Mouse (Mus musculus) limb, embryonic 15.5 days (tissue): ENCODE results near the gene Taok1. TPM values are rescaled to one million over a fixed set of nuclear protein-coding genes. Genes with fewer than 3 reads are reported as not detected.

ENCODE experiments used
- ATAC-seq: fragments of 200-750 bp; cut with Nextera tagmentation; 2 replicates; pipeline ENCODE4 v1.8.0; 2017; ENCODE audit warnings: low read depth, moderate TSS enrichment; ENCODE audit not compliant: insufficient number of reproducible peaks, low FRiP score, low TSS enrichment
- H3K27ac ChIP-seq: fragments of 300-500 bp; sonication (generic); 2 replicates; pipeline ENCODE4 v1.5.1; 2015; ENCODE audit warnings: moderate library complexity, mild to moderate bottlenecking, inconsistent platforms
- H3K27me3 ChIP-seq: fragments of 300-500 bp; sonication (generic); 2 replicates; pipeline ENCODE4 v1.6.1; 2015; ENCODE audit warnings: inconsistent platforms
- H3K36me3 ChIP-seq: fragments of 300-500 bp; sonication (generic); 2 replicates; pipeline ENCODE4 v1.6.1; 2015; ENCODE audit warnings: inconsistent platforms
- H3K4me1 ChIP-seq: fragments of 300-500 bp; sonication (generic); 2 replicates; pipeline ENCODE4 v1.6.1; 2015; ENCODE audit warnings: inconsistent platforms
- H3K4me2 ChIP-seq: fragments of 300-500 bp; sonication (generic); 2 replicates; pipeline ENCODE4 v1.6.1; 2015; ENCODE audit warnings: mild to moderate bottlenecking, inconsistent platforms
- H3K4me3 ChIP-seq: fragments of 300-500 bp; sonication (generic); 2 replicates; pipeline ENCODE4 v1.5.1; 2015; ENCODE audit warnings: mild to moderate bottlenecking, inconsistent platforms
- H3K9ac ChIP-seq: fragments of 300-500 bp; sonication (generic); 2 replicates; pipeline ENCODE4 v1.6.1; 2015; ENCODE audit warnings: inconsistent platforms
- H3K9me3 ChIP-seq: fragments of 300-500 bp; sonication (generic); 2 replicates; pipeline ENCODE4 v1.6.1; 2016; ENCODE audit warnings: inconsistent platforms
- WGBS: fragments of 180-500 bp; shearing (Covaris S2); methylation state at CpG from one replicate; pipeline ENCODE4 v1.1.7; 2015; 5-methylcytosine and 5-hydroxymethylcytosine counted together
- polyA plus RNA-seq: library from polyadenylated mRNA; unstranded; fragments of >200 nt; fragmentation: Nextera tagmentation; extraction: Ambion mirVana; gene quantifications from 2 replicates; pipeline ENCODE4 v1.2.1, GENCODE M21; 2015

Gene Taok1
- polyA plus RNA-seq, 1 experiment from 2014 or later = 13.3 TPM

GRCm38 (mm10) chr11:77624441-77625060 is 16.9 kb upstream of the Taok1 start:
- WGBS = under 1% methylated on average over 17 of the region's 17 CpGs
- Histone ChIP-seq H3K27ac (0 out of 2 replicates have a peak overlapping the region, but pooled peaks have one; percentile 33), H3K9me3 (no peaks in the 10 kb centered on the region), H3K36me3 (no peaks in the 10 kb centered on the region), H3K4me1 (peaks cover 12% of the 10 kb centered on the region), H3K4me3 (peak overlapping the region; percentile 27), H3K4me2 (peak overlapping the region; percentile 52), H3K9ac (0 out of 2 replicates have a peak overlapping the region, but pooled peaks have one; percentile 0), H3K27me3 (no peaks in the 10 kb centered on the region)
- no peak for ATAC-seq

GRCm38 (mm10) chr11:77624002-77624401 is 16.4 kb upstream of the Taok1 start:
- Histone ChIP-seq H3K27me3 (no peaks in the 10 kb centered on the region), H3K4me3 (peak overlapping the region; percentile 27), H3K36me3 (no peaks in the 10 kb centered on the region), H3K9me3 (no peaks in the 10 kb centered on the region), H3K9ac (0 out of 2 replicates have a peak overlapping the region, but pooled peaks have one; percentile 0), H3K4me1 (peaks cover 12% of the 10 kb centered on the region), H3K4me2 (peak overlapping the region; percentile 52), H3K27ac (0 out of 2 replicates have a peak overlapping the region, but pooled peaks have one; percentile 33)
- no peak for ATAC-seq
- 26% methylated on average over 5 of the region's 5 CpGs for whole genome bisulfite sequencing

- 56% methylated on average over 5 of the region's 5 CpGs for WGBS
- ATAC-seq = no peak
- no peaks in the 10 kb centered on the region for H3K9me3 ChIP-seq
These were observed 14.4 kb upstream of the Taok1 start for GRCm38 (mm10) chr11:77621902-77622535.

GRCm38 (mm10) chr11:77615084-77615624 is 7.5 kb upstream of the Taok1 start:
- no peaks in the 10 kb centered on the region for H3K36me3 ChIP-seq
- H3K27me3 ChIP-seq = no peaks in the 10 kb centered on the region
- H3K27ac ChIP-seq = no peak overlapping the region
- WGBS = 75% methylated on average over 5 of the region's 5 CpGs
- no peak overlapping the region for H3K4me2 ChIP-seq
- no peak for ATAC-seq
- no peak overlapping the region for H3K4me3 ChIP-seq
- no peaks in the 10 kb centered on the region for H3K4me1 ChIP-seq
- no peaks in the 10 kb centered on the region for H3K9me3 ChIP-seq
- H3K9ac ChIP-seq = no peak overlapping the region

More at GRCm38 (mm10) chr11:77621902-77622535, 14.4 kb upstream of the Taok1 start:
- no peak overlapping the region for H3K4me2 ChIP-seq
- no peak overlapping the region for H3K4me3 ChIP-seq
- no peak overlapping the region for H3K9ac ChIP-seq
- no peaks in the 10 kb centered on the region for H3K36me3 ChIP-seq
- H3K4me1 ChIP-seq = peaks cover 12% of the 10 kb centered on the region
- no peak overlapping the region for H3K27ac ChIP-seq
- no peaks in the 10 kb centered on the region for H3K27me3 ChIP-seq

GRCm38 (mm10) chr11:77606835-77607537 is 629 bp downstream of the Taok1 start:
- Histone ChIP-seq H3K4me3 (peak overlapping the region; percentile 98), H3K9ac (peak overlapping the region; percentile 99), H3K27ac (peak overlapping the region; percentile 97), H3K36me3 (no peaks in the 10 kb centered on the region), H3K4me1 (peaks cover 9% of the 10 kb centered on the region; the same call in 1 of the 2 replicates), H3K9me3 (no peaks in the 10 kb centered on the region), H3K27me3 (no peaks in the 10 kb centered on the region), H3K4me2 (peak overlapping the region; percentile 79)
- under 1% methylated on average over 19 of the region's 48 CpGs for WGBS
- peak; percentile 38 for ATAC-seq

- H3K36me3 ChIP-seq = no peaks in the 10 kb centered on the region
- no peaks in the 10 kb centered on the region for H3K27me3 ChIP-seq
- H3K4me1 ChIP-seq = peaks cover 9% of the 10 kb centered on the region; the same call in 1 of the 2 replicates
- H3K4me2 ChIP-seq = peak overlapping the region; percentile 79
- 5% methylated on average over 6 of the region's 6 CpGs for WGBS
- H3K27ac ChIP-seq = peak overlapping the region; percentile 97
- H3K9me3 ChIP-seq = no peaks in the 10 kb centered on the region
- ATAC-seq = no peak
- H3K9ac ChIP-seq = peak overlapping the region; percentile 99
- H3K4me3 ChIP-seq = peak overlapping the region; percentile 98
These were observed 1.2 kb downstream of the Taok1 start for GRCm38 (mm10) chr11:77606469-77606834.

- Histone ChIP-seq H3K9me3 (no peaks in the 10 kb centered on the region), H3K4me1 (no peaks in the 10 kb centered on the region), H3K27ac (no peak overlapping the region), H3K36me3 (0 out of 2 replicates have a peak, but pooled peaks cover 6% of the 10 kb centered on the region), H3K4me3 (no peak overlapping the region), H3K27me3 (no peaks in the 10 kb centered on the region), H3K4me2 (no peak overlapping the region), H3K9ac (no peak overlapping the region)
- ATAC-seq = no peak
These were observed 10.3 kb downstream of the Taok1 start for GRCm38 (mm10) chr11:77597266-77597665.

- WGBS = 88% methylated on average over 2 of the region's 2 CpGs
- Histone ChIP-seq H3K4me3 (no peak overlapping the region), H3K9ac (no peak overlapping the region), H3K27ac (no peak overlapping the region), H3K27me3 (no peaks in the 10 kb centered on the region), H3K9me3 (no peaks in the 10 kb centered on the region), H3K36me3 (0 out of 2 replicates have a peak, but pooled peaks cover 4% of the 10 kb centered on the region), H3K4me1 (no peaks in the 10 kb centered on the region), H3K4me2 (no peak overlapping the region)
- no peak for ATAC-seq
These were observed 16.2 kb downstream of the Taok1 start for GRCm38 (mm10) chr11:77591388-77591787.

GRCm38 (mm10) chr11:77590801-77591200 is 16.8 kb downstream of the Taok1 start:
- no peak for ATAC-seq
- Histone ChIP-seq H3K4me1 (no peaks in the 10 kb centered on the region), H3K27me3 (no peaks in the 10 kb centered on the region), H3K4me3 (no peak overlapping the region), H3K9ac (no peak overlapping the region), H3K36me3 (0 out of 2 replicates have a peak, but pooled peaks cover 4% of the 10 kb centered on the region), H3K4me2 (no peak overlapping the region), H3K9me3 (no peaks in the 10 kb centered on the region), H3K27ac (no peak overlapping the region)
- 96% methylated on average over 2 of the region's 2 CpGs for WGBS

- Histone ChIP-seq H3K4me2 (no peak overlapping the region), H3K9ac (no peak overlapping the region), H3K9me3 (no peaks in the 10 kb centered on the region), H3K36me3 (peaks cover 35% of the 10 kb centered on the region), H3K27ac (no peak overlapping the region), H3K27me3 (no peaks in the 10 kb centered on the region), H3K4me3 (no peak overlapping the region), H3K4me1 (no peaks in the 10 kb centered on the region)
- ATAC-seq = no peak
- WGBS = 86% methylated on average over 3 of the region's 3 CpGs
These were observed 22.4 kb downstream of the Taok1 start for GRCm38 (mm10) chr11:77585201-77585600.

- H3K9me3 ChIP-seq = no peaks in the 10 kb centered on the region
- H3K27ac ChIP-seq = no peak overlapping the region
- H3K4me3 ChIP-seq = no peak overlapping the region
- WGBS = 89% methylated on average over 7 of the region's 7 CpGs
- H3K4me1 ChIP-seq = no peaks in the 10 kb centered on the region
- no peaks in the 10 kb centered on the region for H3K27me3 ChIP-seq
- H3K9ac ChIP-seq = no peak overlapping the region
- peaks cover 64% of the 10 kb centered on the region for H3K36me3 ChIP-seq
- no peak for ATAC-seq
- no peak overlapping the region for H3K4me2 ChIP-seq
These were observed 62.4 kb downstream of the Taok1 start for GRCm38 (mm10) chr11:77545261-77545660.
